9 mouse cellular contexts compared by ENCODE assay signal in the genomic region with DNA sequence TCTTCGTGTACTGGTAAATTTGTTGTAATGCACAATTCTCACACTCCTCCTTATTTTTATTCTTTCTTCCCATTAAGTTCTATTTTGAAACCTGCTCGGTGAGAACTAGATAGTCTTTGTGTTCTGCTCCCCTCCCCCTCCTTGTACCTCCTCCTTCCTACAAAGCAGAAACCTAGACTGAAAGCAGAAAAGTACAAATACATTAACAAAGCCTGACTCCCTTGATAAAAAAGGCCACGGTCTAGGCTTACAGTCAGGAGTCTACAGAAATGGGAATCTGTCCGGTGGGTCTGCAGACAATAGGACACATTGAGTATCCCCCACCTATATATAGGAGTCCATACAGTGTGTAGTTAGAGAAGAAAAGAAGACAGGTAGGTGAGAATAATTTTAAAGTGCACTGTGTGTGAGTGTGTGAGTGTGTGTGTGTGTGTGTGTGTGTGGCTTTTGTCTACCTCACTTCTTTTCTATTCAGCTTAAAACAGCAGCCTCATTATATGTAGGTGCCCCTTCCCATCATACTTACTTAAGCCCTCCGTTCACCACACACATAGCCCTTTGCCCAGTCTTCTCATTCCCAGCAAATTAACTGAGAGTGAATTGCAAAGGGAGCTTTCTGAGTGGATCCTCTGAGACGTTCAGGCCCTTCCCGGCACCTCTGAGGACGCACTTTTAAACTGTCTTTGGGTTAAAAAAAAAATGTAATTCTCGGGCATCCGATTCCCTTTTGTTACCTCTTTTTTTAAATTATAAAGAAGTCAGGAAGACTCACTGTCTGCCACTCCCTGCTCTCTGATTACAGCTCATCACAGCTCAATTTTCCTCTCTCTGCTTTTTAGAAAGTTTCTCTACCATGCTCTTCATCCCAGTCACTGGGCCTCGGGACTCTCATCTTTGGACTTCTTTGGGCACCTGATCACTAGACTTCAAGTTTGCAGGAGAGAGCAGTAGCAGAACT.
DNase-seq lines count a peak whose midpoint lies in the region; ATAC-seq and TF ChIP-seq lines count a peak whose summit lies in the region.
"Had no signal": no experiment of that assay in that cellular context is flagged by ENCODE, and none has a peak within 500 bp of the region (broad histone marks: within the 10 kb centered on the region; RNA-seq: fewer than 3 reads in every experiment).

No protein-coding gene starts in this region.

- H3K4me3 ChIP-seq in kidney, postnatal 0 days (replicated peaks; ENCODE audit: low read depth, low read length), result peak overlapping the region; percentile 1; the same call in 1 of the 2 replicates
- no peak overlapping the region for H3K4me3 ChIP-seq in embryonic facial prominence, embryonic 12.5 days
- peak overlapping the region; percentile 11; the same call in 1 of the 2 replicates for H3K4me3 ChIP-seq in hindbrain, embryonic 15.5 days

- peak overlapping the region; percentile 54 for H3K27ac ChIP-seq in kidney, postnatal 0 days
- H3K27ac ChIP-seq in embryonic facial prominence, embryonic 12.5 days, result peak overlapping the region; percentile 14
- H3K27ac ChIP-seq in hindbrain, embryonic 15.5 days (replicated peaks), result peak overlapping the region; percentile 88

- H3K9ac ChIP-seq in kidney, postnatal 0 days (ENCODE audit: low read depth, low read length), result no peak overlapping the region
- no peak overlapping the region for H3K9ac ChIP-seq in embryonic facial prominence, embryonic 12.5 days
- no peak overlapping the region for H3K9ac ChIP-seq in hindbrain, embryonic 15.5 days

- DNase-seq in kidney, postnatal 0 days (ENCODE audit: low spot score), result peak; percentile 82
- no peak for DNase-seq in kidney, adult 11 months
- DNase-seq in retina, embryonic 14.5 days (ENCODE audit: low spot score), result peak; percentile 26
- no peak for DNase-seq in adrenal gland, postnatal 4 days (ENCODE audit: low spot score in 2 of 2)
- DNase-seq in urinary bladder, adult 2 months (ENCODE audit: low spot score), result no peak
- no peak for DNase-seq in natural killer cell, adult 2 months (ENCODE audit: low spot score in 2 of 2)
- DNase-seq: lung, postnatal 4 days had no signal

- H3K36me3 ChIP-seq in kidney, postnatal 0 days (ENCODE audit: insufficient read depth, low read length), result no peaks in the 10 kb centered on the region
- no peaks in the 10 kb centered on the region for H3K36me3 ChIP-seq in embryonic facial prominence, embryonic 12.5 days
- no peaks in the 10 kb centered on the region for H3K36me3 ChIP-seq in hindbrain, embryonic 15.5 days

- WGBS in kidney, postnatal 0 days, result 19% methylated on average over 11 of the region's 11 CpGs
- WGBS in embryonic facial prominence, embryonic 12.5 days, result 6% methylated on average over 11 of the region's 11 CpGs
- WGBS in hindbrain, embryonic 15.5 days, result 8% methylated on average over 11 of the region's 11 CpGs

- H3K9me3 ChIP-seq in kidney, postnatal 0 days (replicated peaks; ENCODE audit: low read length), result no peaks in the 10 kb centered on the region
- H3K9me3 ChIP-seq in embryonic facial prominence, embryonic 12.5 days, result no peaks in the 10 kb centered on the region
- no peaks in the 10 kb centered on the region for H3K9me3 ChIP-seq in hindbrain, embryonic 15.5 days

- H3K4me1 ChIP-seq in kidney, postnatal 0 days (replicated peaks; ENCODE audit: insufficient read depth, low read length), result 0 out of 2 replicates have a peak, but pooled peaks cover 21% of the 10 kb centered on the region
- H3K4me1 ChIP-seq in embryonic facial prominence, embryonic 12.5 days, result peaks cover 36% of the 10 kb centered on the region
- H3K4me1 ChIP-seq in hindbrain, embryonic 15.5 days (replicated peaks), result peaks cover 59% of the 10 kb centered on the region

- ATAC-seq in kidney, postnatal 0 days (replicated peaks; ENCODE audit: low FRiP score, low read depth), result no peak
- ATAC-seq in embryonic facial prominence, embryonic 12.5 days (ENCODE audit: insufficient number of reproducible peaks, insufficient read depth, low FRiP score, low TSS enrichment), result no peak
- no peak for ATAC-seq in hindbrain, embryonic 15.5 days (ENCODE audit: low FRiP score, low read depth)

- TF ChIP-seq CTCF in kidney, postnatal 0 days (IDR thresholded peaks at IDR 0.05; ENCODE audit: low read depth), result no peak

- H3K27me3 ChIP-seq in kidney, postnatal 0 days (ENCODE audit: insufficient read depth, low read length), result 0 out of 2 replicates have a peak, but pooled peaks cover 4% of the 10 kb centered on the region
- peaks cover 43% of the 10 kb centered on the region for H3K27me3 ChIP-seq in embryonic facial prominence, embryonic 12.5 days
- H3K27me3 ChIP-seq in hindbrain, embryonic 15.5 days, result peaks cover 7% of the 10 kb centered on the region; the same call in 1 of the 2 replicates

- H3K4me2 ChIP-seq in kidney, postnatal 0 days (ENCODE audit: low read length), result peak overlapping the region; percentile 62; the same call in 1 of the 2 replicates
- no peak overlapping the region for H3K4me2 ChIP-seq in embryonic facial prominence, embryonic 12.5 days (replicated peaks)
- peak overlapping the region; percentile 51 for H3K4me2 ChIP-seq in hindbrain, embryonic 15.5 days

Comparison
In these comparisons a context has a peak if more than half of its experiments do, and no peak if none do; other contexts are left out.
1. DNase-seq: peak in kidney, postnatal 0 days (single experiment) and retina, embryonic 14.5 days (single experiment); none in kidney, adult 11 months (single experiment), adrenal gland, postnatal 4 days (0 of 2), urinary bladder, adult 2 months (single experiment) and natural killer cell, adult 2 months (0 of 2).
2. H3K27ac ChIP-seq: peak in every context shown above with its lines; median percentile 88 in hindbrain, embryonic 15.5 days; 54 in kidney, postnatal 0 days; 14 in embryonic facial prominence, embryonic 12.5 days.